Mouse (Mus musculus) cerebellum, adult (tissue): Measurements from ENCODE around the gene Arsa.
"Not testable (repeated sequence)": the region's sequence is repeated elsewhere in the genome, so short reads cannot be mapped to it uniquely, and the experiment has no call there.

Experiments
- ATAC-seq: cut with Nextera tagmentation; 2 replicates; pipeline ENCODE4 v1.9.2; 2017; ENCODE audit warnings: mild to moderate bottlenecking, moderate library complexity, mixed read lengths; ENCODE audit not compliant: insufficient number of reproducible peaks, low FRiP score, low TSS enrichment

The Arsa gene

DNA sequence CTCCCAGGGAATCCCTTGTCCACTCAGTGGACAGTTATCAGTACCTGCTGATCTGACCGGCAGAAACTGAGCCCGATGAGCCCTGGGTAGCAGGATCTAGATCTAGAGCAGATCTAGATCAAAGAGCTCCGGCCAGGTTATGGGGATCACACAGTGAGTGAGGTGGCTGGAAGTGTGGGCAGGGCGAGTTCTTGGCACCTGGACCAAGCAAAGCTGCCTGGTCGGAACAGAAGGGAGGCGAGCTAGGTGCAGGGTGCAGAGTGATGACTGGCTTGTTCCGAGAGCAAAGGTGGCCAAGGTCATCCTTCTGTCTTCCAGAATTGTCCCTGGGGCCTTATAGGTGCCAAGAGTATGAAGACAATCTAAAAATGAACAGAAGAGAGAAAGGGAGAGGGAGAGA lies 17.4 kb downstream of the Arsa start:
- ATAC-seq, result no peak

DNA sequence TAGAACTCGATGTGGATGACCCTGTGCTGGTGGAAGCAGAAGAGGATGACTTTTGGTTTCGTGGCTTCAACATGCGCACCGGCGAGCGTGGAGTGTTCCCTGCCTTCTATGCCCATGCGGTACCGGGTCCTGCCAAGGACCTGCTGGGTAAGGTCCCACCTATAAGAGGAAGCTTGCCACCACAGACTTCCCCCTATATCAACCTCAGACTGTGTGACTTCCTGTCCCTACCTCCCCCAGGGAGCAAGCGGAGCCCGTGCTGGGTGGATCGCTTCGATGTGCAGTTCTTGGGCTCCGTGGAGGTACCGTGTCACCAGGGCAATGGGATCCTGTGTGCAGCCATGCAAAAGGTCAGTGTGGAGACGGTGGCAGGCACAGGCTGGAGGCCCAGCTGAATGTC lies 18.3 kb downstream of the Arsa start:
- no peak for ATAC-seq

DNA sequence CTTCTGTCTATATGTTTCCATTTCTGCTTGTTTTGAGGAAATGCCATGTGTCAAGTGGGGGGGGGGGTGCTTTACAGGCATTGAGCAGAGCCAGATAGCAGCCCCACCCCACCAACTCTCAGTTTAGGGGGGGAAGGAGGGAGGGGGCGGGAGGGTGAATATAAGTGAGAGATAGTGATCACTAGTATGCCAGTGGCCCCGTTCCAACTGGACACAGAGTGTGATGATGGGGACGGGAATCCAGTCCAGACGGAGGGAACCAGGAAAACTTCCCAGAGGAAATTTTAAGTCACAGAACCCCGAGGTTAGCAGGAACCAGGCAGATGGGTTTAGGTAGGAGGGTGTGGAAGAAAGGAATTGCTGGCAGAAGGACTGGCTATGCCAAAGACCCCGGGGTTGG lies 21.6 kb downstream of the Arsa start:
- no peak for ATAC-seq

DNA sequence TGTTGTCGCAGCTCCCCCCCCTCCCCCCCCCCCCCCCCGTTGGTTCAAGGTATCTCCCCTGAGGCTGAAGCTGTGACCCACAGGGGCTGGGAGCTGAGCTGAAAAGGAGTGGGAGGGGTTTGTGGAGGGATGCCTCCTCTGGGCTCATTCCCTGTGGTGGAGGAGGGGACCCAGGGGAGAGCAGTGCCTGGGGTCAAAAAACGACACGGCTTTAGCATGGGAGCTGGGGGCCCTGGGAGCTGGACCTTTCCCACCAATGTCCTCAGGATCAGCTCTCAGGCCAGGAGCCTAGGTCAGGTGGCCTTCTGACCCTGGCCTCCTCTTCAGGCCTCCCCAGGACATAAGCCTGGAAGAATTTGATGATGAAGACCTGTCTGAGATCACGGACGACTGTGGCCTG lies 22.4 kb downstream of the Arsa start:
- no peak for ATAC-seq

DNA sequence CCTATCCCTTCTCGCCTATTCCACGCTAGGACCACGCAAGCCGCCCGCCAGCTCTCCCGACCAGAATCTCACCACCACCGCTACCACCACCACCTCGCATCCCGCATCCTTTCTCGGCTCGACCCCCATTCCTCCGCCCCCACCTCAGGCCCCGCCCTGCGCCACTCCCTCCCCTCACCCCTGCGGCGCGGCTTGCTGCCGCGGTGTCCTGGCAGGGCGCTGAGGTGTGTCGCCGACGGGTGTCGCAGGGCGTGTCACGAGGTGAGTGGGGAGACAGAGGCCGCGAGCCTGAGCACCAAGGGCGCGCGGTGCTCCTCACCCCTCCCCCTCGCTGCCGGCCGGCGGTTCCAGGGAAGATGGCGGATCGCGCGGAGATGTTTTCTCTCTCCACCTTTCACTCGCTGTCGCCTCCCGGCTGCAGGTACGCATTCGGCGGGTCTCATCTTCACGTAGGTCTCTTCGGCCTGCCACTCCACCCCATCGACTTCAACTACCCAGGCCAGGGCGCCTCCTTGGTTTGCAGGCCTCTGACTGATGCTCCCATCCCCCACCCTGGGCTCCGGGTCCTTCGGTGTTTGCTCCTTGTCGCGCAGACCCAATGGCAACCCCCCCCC lies 23.3 kb downstream of the Arsa start, which contains the start of gene Mapk8ip2:
Gene Mapk8ip2 (plus strand): TSS at position 49 of the 614 bp plus-strand sequence.
- ATAC-seq, result peak; percentile 37; the same call in 1 of the 2 replicates

DNA sequence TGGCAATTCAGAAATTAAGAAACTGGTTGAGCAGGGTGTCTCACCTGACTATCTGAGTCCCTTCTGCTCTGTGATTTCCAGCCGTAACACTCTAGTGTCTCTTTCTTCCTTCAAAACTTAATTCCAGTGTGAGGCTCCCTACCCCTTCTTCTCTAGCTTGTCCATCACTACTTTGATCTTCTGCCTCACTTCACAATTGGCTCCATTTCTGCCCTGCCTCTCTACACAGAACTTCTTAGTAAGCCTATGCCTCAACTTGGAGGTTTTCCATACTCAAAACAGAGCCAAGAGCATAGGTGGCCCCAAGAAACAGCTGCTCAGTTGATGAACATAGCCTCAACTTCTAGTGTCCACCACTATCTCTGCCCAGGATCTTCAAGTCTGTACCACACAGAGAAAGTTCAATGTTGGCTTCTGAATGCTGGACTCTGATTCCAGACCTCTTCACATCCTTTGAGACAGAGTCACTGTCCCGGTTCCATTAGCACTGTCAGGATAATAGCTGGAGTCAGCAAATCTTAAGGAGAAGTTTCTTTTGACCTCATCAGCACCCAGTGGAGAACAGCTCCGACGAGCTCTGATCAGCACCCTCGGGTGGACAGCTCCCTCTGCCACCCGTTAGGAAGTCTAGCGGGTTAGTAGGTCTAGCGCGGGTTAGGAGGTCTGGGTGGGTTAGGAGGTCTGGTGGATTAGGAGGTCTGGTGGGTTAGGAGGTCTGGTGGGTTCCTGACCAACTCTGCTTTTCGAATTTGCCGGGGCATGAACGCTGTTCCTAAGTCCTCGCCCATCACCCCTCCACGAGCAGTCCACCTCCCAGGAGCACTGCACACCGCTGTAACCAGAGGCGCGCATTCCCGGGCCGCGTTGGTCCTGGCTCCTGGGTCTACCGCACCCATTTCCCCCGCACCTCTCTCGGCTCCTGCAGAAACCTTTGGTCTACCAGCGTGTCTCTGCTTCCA lies 24.0 kb downstream of the Arsa start:
- ATAC-seq, result 0 out of 2 replicates have a peak, but pooled peaks have one; percentile 16

DNA sequence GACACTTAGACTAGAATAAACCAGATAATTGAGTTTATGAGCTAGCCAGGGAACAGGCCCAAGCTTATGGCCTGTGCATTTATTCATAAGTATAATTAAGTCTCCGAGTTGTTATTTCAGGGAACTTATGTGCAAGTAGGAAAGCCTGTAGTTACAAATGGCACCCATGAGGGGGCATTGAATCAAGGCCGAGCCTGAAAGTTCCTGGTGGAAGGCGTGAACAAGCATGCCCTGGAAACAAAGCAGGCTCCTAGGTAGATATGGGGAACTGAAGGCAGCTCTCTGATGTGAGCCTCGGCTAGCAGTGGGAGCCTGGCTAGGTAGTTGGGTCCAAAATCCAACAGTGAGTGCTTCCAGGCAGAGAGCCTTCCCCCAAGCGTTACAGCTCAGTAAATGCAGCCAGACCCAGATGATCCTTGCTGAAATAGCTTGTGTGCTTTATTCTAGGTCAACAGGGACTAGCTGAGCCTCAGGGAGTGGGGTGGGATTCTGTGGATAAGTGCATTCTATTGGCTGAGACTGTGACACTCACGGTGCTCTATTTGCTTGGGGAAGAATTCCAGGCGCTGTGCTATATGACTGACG lies 34.6 kb downstream of the Arsa start:
- 0 out of 2 replicates have a peak, but pooled peaks have one; percentile 36 for ATAC-seq

DNA sequence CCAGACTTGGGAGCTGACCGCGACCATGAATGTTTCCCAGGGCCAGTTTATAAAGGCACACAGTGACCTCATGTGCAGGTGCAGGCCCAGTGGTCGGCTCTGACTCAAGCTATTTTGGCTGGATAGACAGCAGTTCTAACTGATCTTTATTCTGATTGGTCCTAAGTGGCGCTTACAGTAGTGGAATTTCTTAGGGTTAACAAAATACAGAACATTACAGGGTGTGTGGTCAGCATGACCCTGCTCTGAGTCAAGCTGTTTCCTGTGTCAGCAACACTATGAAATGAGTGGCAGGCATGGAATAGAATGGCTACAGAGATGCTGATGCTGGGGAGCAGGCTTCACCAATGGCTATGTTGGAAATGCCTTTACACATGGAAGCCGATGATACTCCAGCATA lies 41.3 kb downstream of the Arsa start:
- ATAC-seq, result no peak

DNA sequence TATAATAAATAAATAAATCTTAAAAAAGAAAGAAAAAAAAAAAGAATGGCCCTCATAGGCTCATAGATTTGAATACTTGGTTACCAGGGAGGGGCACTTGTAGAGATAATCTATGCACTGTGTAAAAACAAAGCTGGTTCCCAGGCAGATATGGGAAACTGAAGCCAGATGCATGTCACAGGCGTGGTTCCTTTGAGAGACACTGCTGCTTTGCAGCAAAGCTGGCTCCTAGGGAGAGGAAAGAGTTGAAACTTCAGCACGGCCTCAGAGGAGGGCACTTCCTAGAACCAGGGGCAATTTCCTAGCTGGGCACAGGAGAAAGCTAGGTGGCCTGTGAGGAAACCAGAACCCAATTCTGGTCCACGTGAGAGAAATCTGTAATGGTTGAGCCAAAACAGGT lies 43.1 kb downstream of the Arsa start:
- no peak for ATAC-seq

DNA sequence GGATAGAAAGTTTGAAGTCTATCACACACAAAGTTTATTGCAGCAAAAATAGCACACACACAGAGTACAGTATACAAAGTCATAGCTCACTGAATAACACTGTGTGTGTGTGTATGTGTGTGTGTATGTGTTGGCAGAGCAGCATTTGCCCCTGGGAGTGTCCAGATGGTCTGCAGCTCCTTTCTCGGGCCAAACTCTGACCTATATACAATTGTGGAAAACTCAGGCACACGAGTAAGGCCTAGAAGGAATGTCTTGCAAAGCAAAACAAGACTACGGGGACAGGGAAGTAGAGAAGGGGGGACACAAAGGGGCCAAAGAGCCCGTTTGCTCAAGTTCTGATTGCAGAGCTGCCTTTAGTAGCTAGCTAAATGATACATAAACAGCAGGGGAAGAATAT lies 44.3 kb downstream of the Arsa start:
- no peak for ATAC-seq

DNA sequence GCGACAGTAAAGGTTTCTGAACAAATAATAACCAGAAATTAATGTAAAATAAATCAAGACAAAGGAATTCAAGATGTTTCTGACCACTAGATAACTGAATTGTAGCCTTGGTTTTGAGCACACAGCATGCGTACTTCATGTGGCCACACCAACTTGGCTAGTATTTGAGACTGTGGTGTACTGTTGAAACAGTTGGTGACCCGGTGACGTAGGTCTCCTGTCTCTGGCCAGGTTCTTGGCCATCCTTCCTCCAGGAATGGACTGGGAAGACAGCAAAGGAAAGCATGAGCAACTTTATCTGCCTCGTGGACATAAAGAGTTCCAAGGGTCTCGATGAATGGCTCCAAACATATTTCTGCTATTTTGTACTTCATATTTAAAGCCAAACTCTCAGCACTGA lies 45.4 kb downstream of the Arsa start:
- ATAC-seq, result no peak

DNA sequence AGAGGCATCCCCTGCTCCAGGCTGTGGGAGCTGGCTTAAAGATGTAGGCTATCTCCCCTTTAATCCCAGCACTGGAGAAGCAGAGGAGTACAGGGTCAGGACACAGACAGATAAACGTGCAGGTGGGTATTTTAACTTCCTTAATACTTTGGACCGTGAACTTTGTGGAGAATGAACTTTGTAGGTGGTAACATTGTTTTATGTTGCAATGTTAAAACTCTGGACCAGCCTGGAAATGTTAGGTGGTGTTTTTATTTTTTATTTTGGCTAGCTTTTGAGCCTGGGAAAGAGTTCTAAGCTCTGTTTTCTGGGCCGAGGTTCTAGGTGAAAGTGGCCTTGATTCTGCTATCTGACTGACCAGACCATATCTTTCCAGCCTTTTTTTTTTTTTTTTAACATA lies 46.0 kb downstream of the Arsa start:
- ATAC-seq, result no peak

DNA sequence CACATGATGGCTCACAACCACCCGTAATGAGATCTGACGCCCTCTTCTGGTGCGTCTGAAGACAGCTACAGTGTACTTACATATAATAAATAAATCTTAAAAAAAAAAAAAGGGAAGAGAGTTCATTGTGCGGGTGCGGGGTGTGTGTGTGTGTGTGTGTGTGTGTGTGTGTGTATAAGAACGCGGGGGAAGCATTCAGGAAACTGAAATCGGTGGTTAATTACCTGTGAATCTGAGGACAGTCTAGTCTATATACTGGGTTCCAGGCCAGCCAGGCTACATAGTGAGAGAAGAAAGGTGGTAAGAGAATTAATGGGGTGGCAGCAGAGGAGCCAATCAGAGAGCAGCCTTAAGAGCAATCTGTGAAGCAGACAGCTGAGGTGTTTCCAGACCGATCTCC lies 46.5 kb downstream of the Arsa start:
- ATAC-seq, result not testable (repeated sequence)

DNA sequence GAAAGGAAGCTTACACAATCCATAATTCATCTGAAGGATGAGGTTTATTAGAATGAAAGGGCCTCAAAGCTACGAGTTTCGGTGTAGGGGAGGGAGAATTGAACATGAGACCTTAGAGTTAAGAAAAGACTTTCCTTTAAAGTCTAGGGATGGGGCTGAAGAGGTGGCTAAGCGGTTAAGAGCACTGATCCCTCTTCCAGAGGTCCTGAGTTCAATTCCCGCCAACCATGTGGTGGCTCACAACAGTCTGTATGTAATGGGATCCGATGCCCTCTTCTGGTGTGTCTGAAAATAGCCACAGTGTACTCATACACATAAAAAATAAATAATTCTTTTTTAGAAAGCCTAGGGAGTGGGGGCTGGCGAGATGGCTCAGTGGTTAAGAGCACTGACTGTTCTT lies 46.9 kb downstream of the Arsa start:
- no peak for ATAC-seq

DNA sequence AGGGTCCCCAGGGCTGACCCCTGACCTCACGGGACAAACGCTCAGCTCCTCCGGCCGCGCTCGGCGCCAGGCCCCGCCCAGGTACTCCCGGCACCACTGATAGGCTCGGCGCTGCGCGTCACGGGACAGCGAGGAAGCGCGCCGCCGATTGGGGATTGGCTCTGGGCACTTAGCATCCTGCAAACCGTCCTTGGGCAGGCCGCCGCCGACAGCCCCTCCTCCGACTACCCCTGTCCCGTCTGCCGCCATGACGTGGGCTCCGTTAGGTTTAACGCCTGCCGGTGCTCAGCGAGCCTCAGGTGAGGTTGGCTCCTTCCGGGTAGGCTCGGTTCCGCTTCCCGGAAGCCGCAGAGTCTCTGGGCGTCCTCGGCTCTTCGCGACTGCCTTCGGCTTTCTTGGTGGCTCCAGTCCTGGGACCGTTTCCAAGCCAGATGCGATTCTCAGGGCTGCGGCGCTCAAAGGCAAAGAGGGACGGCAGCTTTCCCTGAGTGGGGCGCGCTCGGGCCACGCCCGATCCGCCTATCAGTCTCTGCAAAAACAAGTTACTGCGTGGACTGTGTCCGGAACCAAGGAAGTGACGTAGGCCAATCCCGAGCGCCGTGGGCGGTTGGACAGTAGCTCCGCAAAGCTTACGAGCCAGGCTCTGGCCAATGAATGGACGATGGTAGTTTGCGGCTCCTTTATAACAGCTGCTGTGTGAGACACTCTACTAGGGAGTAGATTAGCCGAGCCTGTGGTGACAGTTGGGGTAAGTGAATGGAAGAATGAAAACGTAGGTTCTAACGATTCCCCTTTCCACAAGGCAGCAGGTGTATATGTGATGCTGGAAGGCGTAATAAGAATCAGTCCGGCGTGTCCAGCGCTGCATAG lies 47.6 kb downstream of the Arsa start, which contains the start of the genes C730034F03Rik, Gm44502 and Chkb:
Gene C730034F03Rik (plus strand): TSS at position 238 of the 870 bp plus-strand sequence.
Gene Gm44502 (minus strand): TSS at position 345 of the 870 bp plus-strand sequence.
Gene Chkb (minus strand): TSS at position 557 of the 870 bp plus-strand sequence.
- ATAC-seq, result peak; percentile 87

DNA sequence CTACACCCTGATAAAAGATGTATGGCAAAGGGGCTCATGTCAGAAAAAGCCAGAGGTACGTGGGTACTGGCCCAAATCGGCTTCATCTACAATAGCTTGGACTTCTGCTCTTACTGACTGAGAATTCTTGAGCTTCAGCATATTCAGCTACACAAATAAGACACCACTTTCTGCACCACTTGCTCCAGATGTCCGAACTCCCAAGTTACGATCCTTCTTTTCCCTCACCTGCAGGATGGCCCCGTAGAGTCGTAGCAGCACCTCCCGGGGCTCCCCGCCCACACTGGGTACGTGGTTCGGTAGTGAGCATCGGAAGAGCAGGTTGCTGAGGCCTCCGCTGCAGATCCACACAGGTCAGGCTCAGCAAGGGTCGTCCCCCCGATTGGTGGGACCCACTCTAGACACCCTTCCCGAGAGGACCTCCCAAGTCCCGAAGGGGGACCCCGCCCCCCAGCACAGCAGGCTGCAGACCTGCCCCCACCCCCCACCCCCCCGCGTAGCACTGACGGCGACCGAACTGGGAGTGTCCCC lies 48.3 kb downstream of the Arsa start:
- no peak for ATAC-seq

DNA sequence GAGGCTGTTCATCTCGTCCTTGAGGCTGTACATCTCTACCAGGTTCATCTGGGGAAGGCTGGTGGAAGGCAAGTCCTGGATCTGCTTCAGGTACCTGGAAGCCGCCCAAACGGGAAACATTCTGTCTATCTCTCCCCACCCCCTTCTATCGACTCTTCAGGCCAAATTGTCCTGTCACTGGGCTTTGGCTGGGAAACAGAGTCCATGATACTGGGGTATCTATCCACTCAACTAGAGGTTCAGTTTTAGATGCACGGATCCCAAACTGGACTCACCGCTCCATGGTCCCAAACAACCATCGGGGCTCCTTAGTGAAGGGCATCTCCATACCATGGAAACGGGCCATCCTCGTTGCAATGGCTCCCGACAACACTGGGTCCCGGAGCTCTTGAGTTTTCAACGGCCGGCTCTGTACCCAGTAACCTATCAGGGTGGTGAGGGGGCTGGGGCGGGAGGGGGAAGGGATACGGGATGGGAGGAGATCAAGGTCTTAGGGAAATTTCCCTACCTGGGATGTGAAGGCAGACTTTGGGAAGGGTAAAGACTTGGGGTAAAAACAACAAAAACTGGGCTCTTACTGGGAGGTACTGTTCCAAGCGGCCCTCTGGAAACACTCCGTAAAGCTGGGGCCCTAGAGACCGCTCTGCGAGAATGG lies 49.0 kb downstream of the Arsa start:
- ATAC-seq, result no peak

DNA sequence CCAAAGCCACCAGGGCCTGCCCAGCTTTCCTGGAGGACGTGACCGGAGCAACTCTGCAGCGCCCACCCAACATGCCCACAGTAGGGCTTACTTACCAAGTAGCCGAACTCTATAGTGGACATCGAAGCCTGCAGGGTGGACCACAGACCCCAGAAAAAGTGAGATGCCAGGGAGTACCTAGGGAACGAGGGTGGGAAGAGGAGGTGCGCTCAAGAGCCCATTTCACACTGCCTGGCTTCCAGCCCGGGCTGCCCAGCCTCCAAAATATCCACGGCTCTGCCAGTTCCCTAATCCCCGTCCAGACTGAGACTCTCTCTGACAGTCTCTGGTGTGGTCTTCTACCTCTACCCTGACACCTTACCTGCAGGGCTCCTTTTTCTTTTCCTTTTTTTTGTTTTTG lies 50.5 kb downstream of the Arsa start:
- no peak for ATAC-seq

DNA sequence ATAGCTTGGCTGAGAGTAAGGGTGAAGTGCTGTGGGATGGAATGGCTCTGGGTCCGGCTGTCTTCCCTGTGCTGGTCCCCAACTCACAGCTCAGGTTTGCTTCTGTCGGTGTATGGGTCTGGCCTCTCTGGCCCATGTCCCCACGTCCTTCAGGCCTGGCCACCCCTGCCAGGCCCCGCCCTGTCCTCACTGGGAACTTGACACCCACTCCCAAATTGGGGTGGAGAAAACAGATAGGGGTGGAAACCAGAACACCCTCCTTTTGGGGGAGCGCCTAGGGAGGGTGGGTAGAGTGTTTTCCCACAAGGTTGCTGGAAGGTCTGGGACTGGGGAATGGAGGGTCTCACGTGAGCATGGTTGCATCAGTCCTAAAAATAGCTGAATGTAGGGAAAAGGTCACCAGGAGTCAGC lies 51.5 kb downstream of the Arsa start, which contains the start of gene Cpt1b:
Gene Cpt1b (minus strand): TSS at position 153 of the 411 bp plus-strand sequence.
- no peak for ATAC-seq
